Mouse (Mus musculus) embryonic fibroblast, embryonic 13.5 days (primary cell): ENCODE measurements around the gene Haus4. TPM values are rescaled to one million over a fixed set of nuclear protein-coding genes. Genes with fewer than 3 reads are reported as not detected.
A peak's percentile ranks its signal among the peaks of the same experiment; 100 is the strongest.

Experiments used
- H3K27ac ChIP-seq: 2 replicates; pipeline ENCODE4 v1.5.1; 2012; ENCODE audit warnings: low read length, control low read depth, inconsistent platforms; ENCODE audit not compliant: insufficient read depth
- H3K4me1 ChIP-seq: 2 replicates; pipeline ENCODE4 v1.6.1; 2011; ENCODE audit warnings: low read length; ENCODE audit not compliant: control insufficient read depth, insufficient read depth
- H3K4me3 ChIP-seq: 2 replicates; pipeline ENCODE4 v1.5.1; 2011; ENCODE audit warnings: mild to moderate bottlenecking, control low read depth, low read length; ENCODE audit not compliant: insufficient read depth
- CTCF ChIP-seq: IDR thresholded peaks from 2 replicates; pipeline ENCODE4 v1.5.1; 2011; ENCODE audit warnings: mild to moderate bottlenecking, control low read depth, low read length, moderate library complexity, borderline replicate concordance; ENCODE audit not compliant: insufficient read depth
- POLR2A ChIP-seq: IDR thresholded peaks from 2 replicates; pipeline ENCODE4 v1.6.1; 2011; ENCODE audit warnings: low read depth, mild to moderate bottlenecking, control low read depth, low read length, moderate library complexity
- polyA plus RNA-seq: library from polyadenylated mRNA; stranded (reverse); fragments of >200 nt; gene quantifications from 2 replicates; pipeline ENCODE4 v1.2.4, GENCODE M21; 2011; ENCODE audit warnings: low read depth; ENCODE audit not compliant: missing spikeins, insufficient read length

The Haus4 gene
- 21.4 and 33.1 TPM in 2 replicates for polyA plus RNA-seq

GRCm38 (mm10) chr14:54553975-54554769, at the start of gene Haus4:
TSS of gene Haus4 (minus strand) at chr14:54554616.
- peak; percentile 55 for TF ChIP-seq CTCF
- TF ChIP-seq POLR2A: peak; percentile 82
- H3K4me1 ChIP-seq: peaks cover 4% of the 10 kb centered on the region; the same call in 1 of the 2 replicates
- H3K4me3 ChIP-seq: peak within 1 kb of the TSS; percentile 57
- peak within 1 kb of the TSS; percentile 48 for H3K27ac ChIP-seq

GRCm38 (mm10) chr14:54603686-54604085, 49.3 kb upstream of the Haus4 start:
- H3K4me3 ChIP-seq: peak overlapping the region; percentile 25; the same call in 1 of the 2 replicates
- H3K27ac ChIP-seq: peak overlapping the region; percentile 66
- TF ChIP-seq POLR2A: no peak
- TF ChIP-seq CTCF: no peak
- no peaks in the 10 kb centered on the region for H3K4me1 ChIP-seq

- Histone ChIP-seq H3K27ac (peak overlapping the region; percentile 80), H3K4me3 (peak overlapping the region; percentile 58), H3K4me1 (no peaks in the 10 kb centered on the region)
- TF ChIP-seq CTCF (no peak), POLR2A (peak; percentile 69)
Measured at GRCm38 (mm10) chr14:54603038-54603654, 48.7 kb upstream of the Haus4 start.

- no peak for TF ChIP-seq POLR2A
- no peak for TF ChIP-seq CTCF
- Histone ChIP-seq H3K4me3 (no peak overlapping the region), H3K27ac (peak overlapping the region; percentile 24; the same call in 1 of the 2 replicates), H3K4me1 (no peaks in the 10 kb centered on the region)
Measured at GRCm38 (mm10) chr14:54602613-54603012, 48.2 kb upstream of the Haus4 start.

- TF ChIP-seq POLR2A (no peak), CTCF (no peak)
- Histone ChIP-seq H3K27ac (no peak overlapping the region), H3K4me1 (no peaks in the 10 kb centered on the region), H3K4me3 (no peak overlapping the region)
Measured at GRCm38 (mm10) chr14:54601601-54602000, 47.2 kb upstream of the Haus4 start.

- 0 out of 2 replicates have a peak, but pooled peaks have one; percentile 14 for TF ChIP-seq CTCF
- TF ChIP-seq POLR2A: no peak
- Histone ChIP-seq H3K27ac (no peak overlapping the region), H3K4me3 (no peak overlapping the region), H3K4me1 (no peaks in the 10 kb centered on the region)
Measured at GRCm38 (mm10) chr14:54597084-54597483, 42.7 kb upstream of the Haus4 start.

GRCm38 (mm10) chr14:54594631-54595414, 40.4 kb upstream of the Haus4 start:
- TF ChIP-seq POLR2A (no peak), CTCF (no peak)
- no peaks in the 10 kb centered on the region for H3K4me1 ChIP-seq
- no peak overlapping the region for H3K4me3 ChIP-seq
- no peak overlapping the region for H3K27ac ChIP-seq

GRCm38 (mm10) chr14:54594055-54594454, 39.6 kb upstream of the Haus4 start:
- Histone ChIP-seq H3K27ac (no peak overlapping the region), H3K4me3 (no peak overlapping the region), H3K4me1 (peaks cover under 1% of the 10 kb centered on the region; the same call in 1 of the 2 replicates)
- no peak for TF ChIP-seq CTCF
- no peak for TF ChIP-seq POLR2A

GRCm38 (mm10) chr14:54592319-54592934, 38.0 kb upstream of the Haus4 start:
- H3K4me3 ChIP-seq: no peak overlapping the region
- no peak overlapping the region for H3K27ac ChIP-seq

More at GRCm38 (mm10) chr14:54592319-54592934, 38.0 kb upstream of the Haus4 start:
- TF ChIP-seq POLR2A: no peak
- TF ChIP-seq CTCF: no peak
- H3K4me1 ChIP-seq: peaks cover 2% of the 10 kb centered on the region; the same call in 1 of the 2 replicates
